Mouse (Mus musculus) midbrain, embryonic 16.5 days (tissue): ENCODE data around the gene Zfp11. TPM values are rescaled to one million over a fixed set of nuclear protein-coding genes. Genes with fewer than 3 reads are reported as not detected.
"Not testable (repeated sequence)": the region's sequence is repeated elsewhere in the genome, so short reads cannot be mapped to it uniquely, and the experiment has no call there.

Experiments
- ATAC-seq: fragments of 200-750 bp; cut with Nextera tagmentation; 2 replicates; pipeline ENCODE4 v1.8.0; 2017; ENCODE audit warnings: moderate TSS enrichment
- H3K27ac ChIP-seq: fragments of 300-500 bp; sonication (generic); 2 replicates; pipeline ENCODE4 v1.5.1; 2014; ENCODE audit warnings: mild to moderate bottlenecking, low read length, mixed read lengths
- H3K27me3 ChIP-seq: fragments of 300-500 bp; sonication (generic); 2 replicates; pipeline ENCODE4 v1.6.1; 2014; ENCODE audit warnings: low read depth, low read length, mixed read lengths; ENCODE audit not compliant: control insufficient read depth, insufficient read depth
- H3K36me3 ChIP-seq: fragments of 300-500 bp; sonication (generic); 2 replicates; pipeline ENCODE4 v1.6.1; 2014; ENCODE audit warnings: mild to moderate bottlenecking, low read length, moderate library complexity, mixed read lengths; ENCODE audit not compliant: control insufficient read depth, insufficient read depth
- H3K4me1 ChIP-seq: fragments of 300-500 bp; sonication (generic); 2 replicates; pipeline ENCODE4 v1.6.1; 2014; ENCODE audit warnings: mild to moderate bottlenecking, low read length, mixed read lengths; ENCODE audit not compliant: control insufficient read depth, insufficient read depth
- H3K4me2 ChIP-seq: fragments of 300-500 bp; sonication (generic); 2 replicates; pipeline ENCODE4 v1.6.1; 2014; ENCODE audit warnings: mild to moderate bottlenecking, low read length, mixed read lengths
- H3K4me3 ChIP-seq: fragments of 300-500 bp; sonication (generic); 2 replicates; pipeline ENCODE4 v1.5.1; 2014; ENCODE audit warnings: low read depth, mild to moderate bottlenecking, low read length, moderate library complexity, mixed read lengths
- H3K9ac ChIP-seq: fragments of 300-500 bp; sonication (generic); 2 replicates; pipeline ENCODE4 v1.6.1; 2014; ENCODE audit warnings: low read depth, low read length, mixed read lengths
- H3K9me3 ChIP-seq: fragments of 300-500 bp; sonication (generic); replicated peaks from 2 replicates; pipeline ENCODE4 v1.6.1; 2014; ENCODE audit warnings: mild to moderate bottlenecking, low read length, mixed read lengths; ENCODE audit not compliant: control insufficient read depth, poor library complexity, severe bottlenecking
- WGBS: fragments of 180-500 bp; shearing (Covaris S2); extraction: QIAGEN DNeasy Blood & Tissue Kit; methylation state at CpG from one replicate; pipeline ENCODE4 v1.1.7; 2014; 5-methylcytosine and 5-hydroxymethylcytosine counted together
- polyA plus RNA-seq: library from polyadenylated mRNA; unstranded; fragments of >200 nt; fragmentation: Nextera tagmentation; extraction: Ambion mirVana; gene quantifications from 2 replicates; pipeline ENCODE4 v1.2.1, GENCODE M21; 2015

The Zfp11 gene
- polyA plus RNA-seq, 1 experiment from 2014 or later, result 8.1 TPM

DNA sequence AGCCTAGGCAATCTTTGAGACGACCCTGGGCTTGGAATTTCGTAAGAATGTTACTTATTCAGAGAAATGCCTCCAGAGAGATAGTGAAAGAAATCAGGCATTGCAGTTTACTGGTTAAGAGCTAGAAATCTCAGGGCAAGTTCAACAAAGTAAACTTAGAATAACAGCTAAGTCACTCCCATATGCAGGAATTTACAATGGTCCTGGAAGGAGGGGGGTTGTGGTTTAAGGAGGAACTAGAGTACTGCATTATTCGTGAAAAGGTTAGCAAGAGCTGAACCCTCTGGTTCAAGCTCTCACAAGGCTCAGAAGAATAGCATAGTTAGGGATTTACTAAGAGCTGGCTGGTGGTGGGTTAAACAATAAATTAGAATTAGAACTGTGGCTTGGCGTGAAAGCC is 43.3 kb downstream of the Zfp11 start:
- H3K27me3 ChIP-seq, H3K9ac ChIP-seq, H3K4me1 ChIP-seq, H3K4me3 ChIP-seq, ATAC-seq, H3K36me3 ChIP-seq, H3K4me2 ChIP-seq, H3K9me3 ChIP-seq, H3K27ac ChIP-seq: not testable (repeated sequence)
- 84% methylated on average over 4 of the region's 4 CpGs for WGBS

DNA sequence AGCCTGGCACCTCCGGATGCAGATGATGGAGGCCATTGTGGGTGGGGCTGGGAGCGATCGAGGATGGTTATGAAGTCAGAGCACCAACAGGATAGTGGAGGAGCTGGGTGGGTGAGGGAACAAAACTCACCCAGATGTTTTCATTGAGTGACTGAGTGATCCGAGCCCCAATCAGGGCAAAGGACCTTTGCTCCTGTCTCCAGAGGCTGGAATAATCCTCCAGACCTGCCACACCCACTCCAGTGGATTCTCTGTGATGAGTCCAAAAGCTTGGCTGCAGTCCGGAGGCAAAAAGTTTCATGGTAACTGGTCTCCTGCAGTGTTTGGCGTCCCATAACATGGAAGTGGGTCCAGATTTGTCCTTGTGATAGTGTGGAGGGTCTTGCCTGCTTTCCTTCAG is 43.8 kb downstream of the Zfp11 start:
- Histone ChIP-seq H3K27ac (no peak overlapping the region), H3K36me3 (no peaks in the 10 kb centered on the region), H3K9ac (no peak overlapping the region), H3K27me3 (no peaks in the 10 kb centered on the region), H3K4me1 (no peaks in the 10 kb centered on the region), H3K4me3 (no peak overlapping the region), H3K9me3 (no peaks in the 10 kb centered on the region), H3K4me2 (no peak overlapping the region)
- 89% methylated on average over 6 of the region's 6 CpGs for WGBS
- ATAC-seq, result no peak

DNA sequence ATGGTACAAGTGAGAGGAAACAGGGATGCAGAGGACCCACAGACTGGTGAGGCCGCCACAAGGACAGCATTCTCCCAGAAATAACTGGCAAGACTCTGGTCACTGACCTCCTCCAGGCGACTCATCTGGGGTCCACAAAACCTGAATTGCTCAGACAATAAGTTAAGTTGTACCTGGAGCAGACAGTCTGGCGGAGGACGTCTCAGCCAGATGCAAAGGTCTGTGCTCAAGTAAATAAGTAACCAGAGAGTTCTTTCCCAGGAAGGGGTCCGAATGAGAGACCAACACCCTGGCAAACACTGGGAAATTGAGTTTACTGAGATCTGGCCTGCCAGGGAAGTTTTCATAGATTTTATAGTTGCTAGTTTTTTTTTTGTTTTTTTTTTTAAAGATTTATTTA is 48.5 kb downstream of the Zfp11 start:
- no peak for ATAC-seq
- H3K4me3 ChIP-seq, result no peak overlapping the region
- 93% methylated on average over 5 of the region's 5 CpGs for WGBS

DNA sequence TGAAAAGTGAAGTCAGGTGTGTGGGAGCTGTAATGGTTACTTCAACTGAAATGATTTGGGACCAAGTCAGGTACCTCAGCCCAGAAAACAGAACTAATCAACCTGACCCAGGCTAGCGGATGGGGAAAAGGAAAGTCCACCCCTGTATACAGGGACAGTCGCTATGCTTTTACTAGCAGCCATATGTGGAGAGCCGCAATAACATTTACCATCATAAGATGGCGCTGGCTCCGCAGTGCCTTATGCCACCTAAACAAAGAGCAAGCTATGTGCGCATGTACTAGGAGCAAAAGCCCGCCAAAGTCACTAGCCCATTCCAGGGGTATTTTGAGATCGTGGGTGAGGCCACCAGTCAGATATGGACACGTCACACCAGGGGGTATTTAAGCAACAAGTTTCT is 49.3 kb downstream of the Zfp11 start:
- not testable (repeated sequence) for H3K27ac ChIP-seq, H3K4me3 ChIP-seq, H3K4me1 ChIP-seq, ATAC-seq, H3K4me2 ChIP-seq, H3K27me3 ChIP-seq, H3K9me3 ChIP-seq, H3K9ac ChIP-seq, H3K36me3 ChIP-seq
- 73% methylated on average over 9 of the region's 9 CpGs for WGBS

More for the DNA sequence above, 48.5 kb downstream of the Zfp11 start:
- H3K27me3 ChIP-seq, result no peaks in the 10 kb centered on the region
- no peak overlapping the region for H3K4me2 ChIP-seq
- no peak overlapping the region for H3K27ac ChIP-seq
- H3K4me1 ChIP-seq, result no peaks in the 10 kb centered on the region
- no peaks in the 10 kb centered on the region for H3K36me3 ChIP-seq
- no peaks in the 10 kb centered on the region for H3K9me3 ChIP-seq
- H3K9ac ChIP-seq, result no peak overlapping the region

DNA sequence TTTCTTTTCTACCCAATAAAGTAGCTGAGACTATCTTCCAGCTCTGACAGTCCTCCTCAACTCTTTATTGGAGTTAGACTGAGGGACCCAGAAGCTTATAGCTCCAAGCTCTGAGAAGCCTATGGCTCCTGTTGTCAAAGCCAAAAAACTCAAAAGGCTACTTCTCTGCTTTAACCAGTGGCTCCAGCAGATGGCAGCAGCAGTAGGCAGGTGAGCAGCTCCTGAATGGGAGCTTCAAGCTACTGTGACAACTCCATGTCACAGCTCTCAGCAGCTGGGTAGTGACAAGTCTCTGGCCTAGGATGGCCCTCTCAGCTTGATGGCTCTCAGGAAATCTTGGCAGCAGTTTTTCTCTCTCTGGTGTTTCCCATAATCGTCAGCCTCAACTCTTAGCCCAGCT is 58.8 kb downstream of the Zfp11 start:
- Histone ChIP-seq H3K27me3 (no peaks in the 10 kb centered on the region), H3K27ac (no peak overlapping the region), H3K9me3 (no peaks in the 10 kb centered on the region), H3K4me2 (no peak overlapping the region), H3K4me1 (no peaks in the 10 kb centered on the region), H3K36me3 (peaks cover 4% of the 10 kb centered on the region), H3K9ac (no peak overlapping the region), H3K4me3 (no peak overlapping the region)
- 13% methylated on average over 1 of the region's 1 CpGs for WGBS
- ATAC-seq, result peak; percentile 60

DNA sequence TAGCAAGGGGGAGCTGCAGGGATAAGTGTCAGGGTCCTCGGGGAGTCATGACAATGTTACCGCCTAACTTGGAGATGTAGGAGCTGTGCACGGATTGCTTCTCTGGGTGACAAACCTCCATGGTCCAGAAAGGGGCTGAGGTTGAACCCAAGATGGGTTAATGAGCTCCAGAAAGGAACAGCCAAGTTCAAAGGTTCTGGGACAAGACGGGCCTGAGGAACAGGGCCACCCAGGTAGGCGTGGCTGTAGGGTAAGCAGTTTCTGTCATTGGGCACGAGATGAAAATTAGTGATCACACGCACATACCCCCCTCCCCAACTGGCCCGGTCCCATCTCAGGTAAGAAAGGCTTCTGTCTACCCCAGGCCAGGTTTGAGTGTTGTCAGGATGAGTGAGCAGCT is 62.4 kb downstream of the Zfp11 start:
- Histone ChIP-seq H3K4me2 (no peak overlapping the region), H3K4me3 (no peak overlapping the region), H3K36me3 (peaks cover 8% of the 10 kb centered on the region), H3K27ac (no peak overlapping the region), H3K27me3 (no peaks in the 10 kb centered on the region), H3K4me1 (no peaks in the 10 kb centered on the region), H3K9ac (no peak overlapping the region), H3K9me3 (no peaks in the 10 kb centered on the region)
- ATAC-seq, result no peak
- 84% methylated on average over 8 of the region's 8 CpGs for WGBS

Other genes with a start within 250 kb of the Zfp11 start
- 49.6 and 53.6 TPM in 2 replicates for gene Sfswap, start 168.9 kb downstream of the Zfp11 start, polyA plus RNA-seq
- gene Mmp17, start 85.9 kb downstream of the Zfp11 start, polyA plus RNA-seq, result 11.1 and 11.7 TPM in 2 replicates
- not detected in 2 replicates for gene Sept14, start 38.4 kb upstream of the Zfp11 start, polyA plus RNA-seq
- 167 and 170 TPM in 2 replicates for gene Mrps17, start 45.4 kb upstream of the Zfp11 start, polyA plus RNA-seq
- 87.7 and 90.4 TPM in 2 replicates for gene Nipsnap2, start 55.0 kb upstream of the Zfp11 start, polyA plus RNA-seq
- 31.1 TPM in 2 replicates for gene Psph, start 117.3 kb upstream of the Zfp11 start, polyA plus RNA-seq
- 31.1 and 33.6 TPM in 2 replicates for gene Sumf2, start 176.9 kb upstream of the Zfp11 start, polyA plus RNA-seq
- 602 and 639 TPM in 2 replicates for gene Chchd2, start 217.4 kb upstream of the Zfp11 start, polyA plus RNA-seq
- 20.1 and 22.5 TPM in 2 replicates for gene Zbed5, start 225.6 kb upstream of the Zfp11 start, polyA plus RNA-seq
- gene Phkg1, start 228.4 kb upstream of the Zfp11 start, polyA plus RNA-seq, result 0.85 and 0.95 TPM in 2 replicates
- 4.2 and 6.4 TPM in 2 replicates for gene Nupr1l, start 238.4 kb upstream of the Zfp11 start, polyA plus RNA-seq